Mouse (Mus musculus) forelimb bud, embryonic 11.5 days (tissue): ENCODE data around the gene Pex11b.
"Not testable (repeated sequence)": the region's sequence is repeated elsewhere in the genome, so short reads cannot be mapped to it uniquely, and the experiment has no call there.

Experiments
- DNase-seq: peaks from one replicate; pipeline ENCODE4 v3.0.0-alpha.2; 2012; ENCODE audit warnings: low read depth, low spot score

The Pex11b gene

DNA sequence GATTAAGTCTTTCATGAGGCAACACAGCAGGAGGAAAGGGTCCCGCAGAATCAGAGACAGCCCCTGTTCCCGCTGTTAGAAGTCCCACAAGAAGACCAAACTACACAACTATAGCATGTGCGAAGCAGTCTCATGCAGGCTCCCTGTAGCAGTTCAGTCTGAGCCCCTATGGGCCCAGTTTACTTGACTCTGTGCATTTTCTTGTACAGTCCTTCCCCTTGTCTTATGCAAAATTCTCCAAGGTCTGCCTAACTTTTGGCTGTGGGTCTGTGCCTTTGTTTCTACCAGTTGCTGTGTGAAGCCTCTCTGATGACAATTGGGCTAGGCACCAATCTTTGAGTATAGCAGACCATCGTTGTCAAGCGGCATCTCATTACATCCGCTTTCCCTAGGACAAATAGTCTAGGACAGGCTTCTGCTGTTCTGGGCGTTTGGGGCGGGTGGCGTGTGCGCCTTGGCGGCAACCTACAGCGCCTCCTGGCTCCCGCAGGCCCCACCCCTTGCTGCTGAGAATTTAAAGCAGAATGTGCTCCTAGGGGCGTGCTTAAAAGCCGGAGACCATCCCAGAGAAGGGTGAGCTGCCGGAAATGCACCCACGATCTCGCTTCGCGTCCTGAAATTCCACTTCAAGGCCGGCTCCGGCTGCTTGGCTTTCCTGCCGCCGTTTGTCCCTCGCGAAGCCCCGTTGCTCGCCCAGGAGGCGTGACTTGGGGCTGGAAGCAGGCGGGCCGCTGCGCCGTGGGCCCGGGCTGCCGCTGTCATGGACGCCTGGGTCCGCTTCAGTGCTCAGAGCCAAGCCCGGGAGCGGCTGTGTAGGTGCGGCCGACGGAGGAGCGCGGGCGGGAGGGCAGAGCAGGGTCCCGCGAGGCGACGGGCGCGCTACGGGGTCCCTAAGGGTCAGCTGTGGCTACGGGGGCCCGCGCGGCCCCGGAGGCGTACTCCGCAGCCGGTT, at the start of gene Pex11b, which contains the start of gene Gm42957:
Pex11b (plus strand) TSS at position 449 of the 952 bp plus-strand sequence.
Gm42957 (plus strand) TSS at position 547 of the 952 bp plus-strand sequence.
- peak; percentile 83 for DNase-seq

DNA sequence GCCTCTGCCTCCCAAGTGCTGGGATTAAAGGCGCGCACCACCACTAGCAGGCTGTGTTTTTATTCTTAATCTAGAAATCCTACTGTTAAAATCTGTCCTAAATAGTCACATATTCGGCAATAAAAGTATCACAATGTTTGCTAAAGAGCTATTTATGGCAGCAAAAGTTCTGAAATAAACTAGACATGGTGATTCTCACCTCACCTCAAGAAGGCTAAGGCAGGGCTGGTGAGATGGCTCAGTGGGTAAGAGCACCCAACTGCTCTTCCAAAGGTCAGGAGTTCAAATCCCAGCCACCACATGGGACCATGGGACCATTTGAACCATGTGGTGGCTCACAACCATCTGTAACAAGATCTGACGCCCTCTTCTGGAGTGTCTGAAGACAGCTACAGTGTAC, 44.5 kb upstream of the Pex11b start:
- DNase-seq: no peak

DNA sequence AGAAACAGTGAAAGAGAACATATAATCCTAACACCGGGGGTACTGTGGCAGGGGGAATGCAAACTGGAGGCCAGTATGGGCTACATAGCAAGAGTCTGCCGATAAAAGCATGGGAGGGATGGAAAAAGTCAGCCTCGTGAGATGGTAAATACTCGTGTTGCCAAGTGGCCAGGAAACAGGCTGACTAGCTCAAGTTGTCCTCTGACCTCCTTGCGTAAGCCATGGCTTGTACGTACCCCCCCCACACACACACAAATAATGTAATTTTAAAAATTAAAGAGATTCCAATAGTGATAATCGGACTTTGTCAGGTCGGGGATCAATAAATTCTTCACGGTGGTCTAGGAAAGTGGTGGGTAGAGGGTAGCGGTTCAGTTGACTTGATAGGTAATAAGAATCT, 41.8 kb upstream of the Pex11b start:
- DNase-seq: no peak

DNA sequence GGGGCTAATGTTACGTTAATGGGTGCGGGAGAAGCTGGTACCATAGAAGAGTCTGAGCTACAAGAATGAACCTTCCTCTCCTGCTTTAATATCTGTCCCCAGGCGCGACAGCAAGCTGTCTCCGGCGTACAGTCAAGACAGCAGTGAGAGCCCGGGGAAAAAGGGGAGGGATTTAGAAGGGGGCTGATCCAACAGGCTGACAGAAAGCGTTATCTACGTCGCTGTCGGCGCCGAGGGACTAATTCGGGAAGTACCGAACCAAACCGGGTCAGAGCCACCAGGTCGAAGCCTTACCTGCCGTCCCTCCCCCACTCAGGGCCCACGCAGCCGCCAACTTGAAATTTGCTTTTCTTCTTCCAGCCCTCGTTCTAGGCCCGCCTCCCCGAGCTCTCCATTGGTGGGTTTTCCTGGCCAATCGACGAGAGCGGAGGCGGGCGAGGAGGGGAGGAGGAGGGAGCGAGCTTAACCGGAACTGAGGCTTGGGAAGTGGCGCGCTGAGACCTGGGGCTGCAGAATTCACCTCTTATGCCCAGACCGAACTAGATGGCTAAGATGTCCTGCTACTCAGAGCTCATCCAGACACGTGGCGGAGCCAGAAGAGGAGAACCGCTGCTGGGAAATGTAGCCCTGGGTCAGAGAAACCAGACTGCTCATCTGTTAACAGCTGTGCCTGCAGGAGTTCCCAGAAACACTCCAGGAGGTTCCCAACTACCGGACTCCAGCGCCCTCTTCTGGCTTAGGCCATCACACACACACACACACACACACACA, 41.2 kb upstream of the Pex11b start, which contains the start of gene Polr3gl:
Polr3gl (minus strand) TSS at position 392 of the 771 bp plus-strand sequence.
- peak; percentile 88 for DNase-seq

DNA sequence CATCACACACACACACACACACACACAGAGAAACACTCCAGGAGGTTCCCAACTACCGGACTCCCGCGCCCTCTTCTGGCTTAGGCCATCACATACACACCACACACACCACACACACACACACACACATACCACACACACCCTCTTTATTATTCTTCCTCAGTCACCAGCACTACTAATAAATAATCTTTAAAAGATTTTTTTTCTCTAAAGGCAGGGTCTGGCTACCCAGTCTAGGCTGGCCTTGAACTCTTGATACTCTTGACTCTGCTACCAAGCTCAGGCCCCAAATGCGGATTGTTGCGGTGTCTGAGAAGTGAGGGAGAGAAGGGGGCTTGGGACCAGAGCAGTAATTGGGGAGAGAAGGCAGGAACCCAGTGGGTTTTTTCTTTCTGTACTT, 40.3 kb upstream of the Pex11b start:
- DNase-seq: no peak

DNA sequence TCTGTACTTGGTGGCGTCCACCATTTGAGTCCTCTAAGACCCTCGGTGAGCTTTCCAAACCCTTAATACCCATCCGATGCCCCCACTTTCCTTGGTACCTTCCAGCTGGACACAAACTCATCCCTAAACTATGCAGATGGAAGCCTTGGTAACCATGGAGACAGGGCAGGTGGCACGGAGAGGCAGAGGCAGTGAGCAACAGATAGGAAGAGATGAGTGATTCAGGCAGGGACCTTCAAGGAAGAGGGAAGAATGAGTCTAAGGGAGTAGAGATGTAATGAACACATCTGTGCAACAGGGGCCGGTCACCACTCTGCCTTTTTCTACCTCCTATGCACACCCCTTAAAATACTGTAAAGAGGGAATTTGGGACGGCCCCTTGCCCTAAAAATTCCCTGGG, 39.5 kb upstream of the Pex11b start:
- DNase-seq: no peak

DNA sequence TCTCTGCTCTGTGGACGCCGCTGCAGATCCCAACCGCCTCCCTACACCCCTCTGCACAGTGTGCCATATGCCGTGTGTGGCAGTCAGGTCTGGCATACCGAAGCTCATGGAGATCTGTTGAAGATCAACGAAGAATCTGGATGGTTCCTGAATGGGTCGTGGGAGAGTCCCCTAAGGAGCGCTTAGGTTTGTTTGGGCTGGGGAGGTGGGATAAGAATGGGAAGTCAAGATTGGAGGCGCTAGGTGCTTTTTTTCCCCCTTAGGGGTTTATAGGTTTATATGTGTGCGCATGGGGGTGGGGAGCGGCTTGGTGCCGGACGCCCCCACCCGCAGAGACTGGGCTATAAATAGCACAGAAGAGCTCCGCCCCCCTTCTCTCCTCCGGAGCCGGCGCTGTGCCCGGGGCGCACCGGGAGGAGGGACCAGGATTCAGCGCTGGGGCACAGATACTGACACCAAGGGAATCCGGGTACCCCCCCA, 38.9 kb upstream of the Pex11b start, which contains the start of gene Ankrd34a:
Ankrd34a (plus strand) TSS at position 409 of the 480 bp plus-strand sequence.
- DNase-seq: no peak

DNA sequence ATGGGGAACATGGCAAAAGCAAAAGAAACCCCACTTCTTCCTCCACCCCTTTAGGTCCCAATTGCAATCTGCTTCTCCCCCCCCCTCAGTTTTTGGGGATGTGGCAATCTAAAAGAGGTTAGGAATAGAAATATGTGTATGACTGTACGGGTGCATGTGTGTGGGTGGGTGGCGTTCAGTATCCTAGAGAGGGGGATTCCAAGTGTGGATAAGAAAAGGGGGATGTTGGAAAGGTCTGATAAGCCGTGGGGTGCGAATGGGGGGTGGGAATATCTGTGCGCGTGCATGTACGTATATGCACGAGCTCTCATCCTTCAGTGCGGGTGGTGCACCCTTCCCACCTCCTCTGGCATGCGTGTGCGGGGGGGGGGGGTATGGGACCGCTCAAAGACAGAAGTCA, 38.3 kb upstream of the Pex11b start:
- DNase-seq: no peak

DNA sequence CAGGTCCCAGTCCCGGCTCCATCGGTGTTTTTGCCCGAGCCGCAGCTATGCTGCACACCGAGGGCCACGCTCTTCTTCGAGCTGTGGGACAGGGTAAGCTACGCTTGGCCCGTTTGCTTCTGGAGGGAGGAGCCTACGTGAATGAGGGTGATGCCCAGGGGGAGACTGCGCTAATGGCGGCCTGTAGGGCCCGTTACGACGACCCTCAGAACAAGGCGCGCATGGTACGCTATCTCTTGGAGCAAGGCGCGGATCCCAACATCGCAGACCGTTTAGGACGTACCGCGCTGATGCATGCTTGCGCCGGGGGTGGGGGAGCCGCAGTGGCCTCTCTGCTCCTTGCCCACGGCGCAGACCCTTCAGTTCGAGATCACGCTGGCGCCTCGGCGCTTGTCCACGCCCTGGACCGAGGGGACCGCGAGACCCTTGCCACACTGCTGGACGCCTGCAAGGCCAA, 37.7 kb upstream of the Pex11b start:
- DNase-seq: no peak

DNA sequence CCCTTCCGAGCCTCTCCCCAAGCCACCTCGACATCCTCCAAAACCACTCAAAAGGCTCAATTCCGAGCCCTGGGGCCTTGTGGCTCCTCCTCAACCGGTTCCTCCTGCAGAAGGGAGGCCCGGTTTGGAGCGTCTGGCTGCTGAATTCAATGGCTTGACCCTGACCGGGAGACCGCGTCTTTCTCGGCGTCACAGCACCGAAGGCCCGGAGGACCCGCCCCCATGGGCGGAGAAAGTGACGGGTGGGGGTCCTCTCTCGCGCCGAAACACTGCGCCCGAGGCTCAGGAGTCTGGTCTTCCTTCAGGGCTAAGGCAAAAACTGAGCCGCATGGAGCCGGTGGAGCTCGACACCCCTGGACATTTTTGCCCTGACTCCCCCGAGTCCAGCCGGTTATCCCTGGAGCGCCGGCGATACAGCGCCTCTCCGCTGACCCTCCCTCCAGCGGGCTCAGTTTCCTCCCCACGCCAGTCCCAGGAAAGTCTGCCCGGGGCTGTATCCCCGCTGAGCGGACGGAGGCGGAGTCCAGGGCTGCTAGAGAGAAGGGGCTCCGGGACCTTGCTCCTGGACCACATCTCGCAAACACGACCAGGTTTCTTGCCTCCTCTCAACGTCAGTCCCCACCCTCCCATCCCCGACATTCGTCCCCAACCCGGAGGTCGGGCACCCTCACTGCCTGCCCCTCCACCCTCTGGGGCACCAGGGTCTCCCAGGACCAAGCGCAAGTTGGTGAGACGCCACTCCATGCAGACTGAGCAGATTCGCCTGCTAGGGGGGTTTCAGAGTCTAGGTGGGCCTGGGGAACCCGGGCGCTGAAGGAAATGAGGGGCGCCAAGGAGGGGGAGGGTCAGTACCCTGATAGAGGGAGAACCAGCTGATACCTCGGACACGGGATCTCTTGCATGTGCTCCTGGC, 36.8 kb upstream of the Pex11b start:
- DNase-seq: peak; percentile 61

DNA sequence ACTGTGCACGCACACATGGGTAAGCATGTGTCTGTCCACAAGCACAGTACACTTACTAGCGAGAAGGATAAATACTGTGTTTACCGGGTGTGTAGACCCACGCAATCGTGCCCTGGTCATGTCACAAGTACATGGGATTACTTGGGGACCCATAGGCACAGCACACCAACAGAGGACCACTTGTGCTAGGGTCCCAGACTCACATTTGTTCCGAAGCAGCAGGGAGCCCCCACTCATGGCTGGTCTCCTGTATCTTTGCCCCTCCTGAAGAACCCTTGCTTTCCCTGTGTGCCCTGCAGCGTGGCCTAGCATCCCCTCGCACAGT, 36.1 kb upstream of the Pex11b start:
- DNase-seq: no peak

DNA sequence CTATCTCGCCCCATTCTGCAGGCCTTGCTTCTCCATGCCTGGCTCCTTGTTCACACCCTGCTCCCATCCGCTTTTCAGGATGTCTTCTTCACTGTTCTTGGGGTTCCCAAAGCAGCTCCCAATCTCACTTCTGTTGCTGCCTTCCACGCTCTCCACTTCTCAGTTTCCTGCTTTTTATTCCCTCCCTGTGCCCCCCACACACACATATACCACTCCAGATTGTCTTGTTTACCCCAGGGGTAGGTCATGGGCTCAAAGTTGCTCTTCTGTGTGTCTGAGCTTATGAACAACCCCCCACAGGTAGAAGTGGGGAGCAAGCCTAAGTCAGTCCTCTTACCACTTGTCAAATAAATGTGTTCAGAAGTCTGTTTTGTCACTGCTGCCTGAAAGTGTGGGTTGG, 35.8 kb upstream of the Pex11b start:
- DNase-seq: no peak

DNA sequence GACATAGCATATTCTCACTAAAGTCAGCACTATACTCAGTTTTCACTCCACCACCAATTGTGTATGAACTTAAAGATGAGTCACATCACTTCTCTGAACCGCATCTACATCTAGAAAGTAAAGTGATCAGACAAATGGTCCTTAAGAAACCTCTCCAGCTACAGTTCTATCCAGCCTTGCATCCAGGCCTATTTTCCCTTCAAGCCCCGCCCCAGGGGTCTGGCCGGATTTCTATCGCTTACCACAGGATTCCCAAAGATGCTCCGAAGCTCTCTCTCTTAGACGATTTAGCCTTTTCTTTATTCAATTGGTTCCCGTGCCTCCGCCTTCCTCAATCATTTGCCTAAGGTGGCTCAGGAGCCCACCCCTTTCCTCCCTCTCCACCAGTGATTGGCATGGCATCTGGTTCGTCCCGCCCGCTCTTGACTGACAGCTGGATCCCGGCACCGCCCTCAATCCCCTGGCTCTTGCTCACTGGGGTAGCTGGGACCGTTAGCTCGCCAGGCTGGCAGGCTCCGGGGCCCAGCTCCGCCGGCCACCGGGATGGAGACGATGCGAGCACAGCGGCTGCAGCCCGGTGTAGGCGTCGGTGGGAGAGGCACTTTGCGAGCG, 34.4 kb upstream of the Pex11b start, which contains the start of gene Lix1l:
Lix1l (plus strand) TSS at position 511 of the 612 bp plus-strand sequence.
- DNase-seq: peak; percentile 94

DNA sequence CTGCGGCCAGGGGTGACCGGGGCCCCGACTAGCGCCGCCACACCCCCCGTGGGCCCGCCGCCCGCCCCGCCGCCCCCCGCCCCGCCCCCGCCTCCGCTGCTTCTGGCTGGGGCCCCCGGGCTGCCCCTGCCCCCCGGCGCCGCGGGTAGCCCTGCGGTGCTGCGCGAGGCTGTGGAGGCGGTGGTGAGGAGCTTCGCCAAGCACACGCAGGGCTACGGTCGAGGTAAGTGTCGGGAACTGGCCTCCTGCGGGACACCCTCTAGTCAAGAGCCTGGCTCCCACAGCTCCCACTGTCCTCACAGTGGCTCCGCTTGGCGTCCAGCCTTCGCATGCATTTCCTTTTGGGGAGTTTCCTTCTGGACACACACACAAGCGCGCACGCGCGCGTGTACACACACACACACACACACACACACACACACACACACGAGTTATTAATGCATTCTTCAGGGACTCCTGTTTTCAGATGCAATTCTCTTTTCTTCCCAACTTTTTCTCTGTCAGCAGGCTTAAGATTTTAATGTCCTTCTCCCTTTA, 33.9 kb upstream of the Pex11b start:
- DNase-seq: peak; percentile 46

DNA sequence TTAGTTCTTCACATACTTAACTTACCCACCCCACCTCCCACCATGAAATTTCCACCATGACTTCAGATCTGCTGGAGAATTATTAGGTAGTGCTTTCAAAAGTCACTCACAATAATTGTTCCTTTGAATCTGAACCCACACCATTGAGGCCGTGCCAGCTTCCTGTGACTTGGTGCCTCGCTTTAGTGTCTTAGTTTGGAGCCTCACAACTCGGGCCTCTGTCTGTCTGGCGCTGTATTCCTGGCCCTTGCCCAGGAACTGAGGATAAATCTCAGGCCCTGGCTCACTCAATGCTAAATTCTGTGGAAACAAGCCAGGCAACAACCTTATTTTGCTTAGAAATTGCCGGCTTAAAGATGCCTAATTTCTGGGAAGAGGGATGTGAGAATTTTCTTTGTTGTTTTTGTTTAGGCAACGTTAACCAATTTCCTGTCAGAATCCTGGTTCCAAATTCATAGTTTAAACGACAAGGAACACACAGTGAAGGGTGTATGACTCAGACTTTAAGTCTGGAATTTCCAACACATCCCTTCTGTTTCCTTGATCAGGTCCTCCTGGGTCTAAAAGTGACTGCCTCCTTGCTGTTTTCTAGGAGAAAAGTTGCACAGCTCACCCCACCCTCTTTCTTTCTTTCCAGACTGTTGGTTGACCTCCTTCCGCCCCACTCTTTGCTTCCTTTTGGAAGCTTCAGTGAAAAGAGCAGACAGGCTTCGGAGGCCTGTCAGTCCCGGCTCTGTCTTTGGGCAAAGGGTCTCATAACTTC, 33.1 kb upstream of the Pex11b start:
- DNase-seq: no peak

DNA sequence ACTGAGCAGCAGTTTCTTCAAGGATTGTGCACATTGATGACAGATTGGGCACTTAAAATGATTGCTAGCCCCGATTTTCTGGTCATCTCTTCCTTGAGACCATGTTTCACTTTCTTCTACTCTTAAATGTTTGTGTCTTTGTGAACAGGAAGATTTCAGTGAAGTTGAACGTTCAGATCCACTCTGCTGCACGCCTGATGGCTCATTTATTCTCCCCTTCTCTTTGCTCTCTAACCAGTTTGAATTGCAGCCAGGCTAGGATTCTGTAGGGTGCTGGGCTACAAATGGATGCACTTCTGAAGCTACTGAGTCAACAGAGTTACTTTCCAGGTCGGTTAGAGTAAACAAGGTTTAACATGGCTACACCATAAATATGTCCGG, 32.5 kb upstream of the Pex11b start:
- no peak for DNase-seq

DNA sequence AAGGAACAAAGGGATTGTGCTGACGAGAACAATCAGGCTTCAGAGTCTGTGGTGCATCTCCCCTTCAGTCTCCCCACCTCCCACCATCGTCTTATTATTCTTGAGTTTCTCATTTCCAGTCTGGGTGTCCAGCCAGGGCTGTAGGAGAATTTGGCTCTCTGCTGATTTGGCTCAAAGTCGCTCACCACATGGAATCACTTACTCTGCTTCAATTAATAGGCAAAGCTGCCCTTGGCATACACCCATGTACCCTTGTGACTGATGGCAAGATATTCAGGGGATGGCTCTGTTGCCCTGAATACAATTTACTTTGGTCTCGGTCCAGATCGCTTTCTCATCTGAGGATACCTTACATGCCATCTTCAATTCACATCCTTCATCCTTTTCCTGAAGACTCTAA, 31.9 kb upstream of the Pex11b start:
- DNase-seq: no peak

DNA sequence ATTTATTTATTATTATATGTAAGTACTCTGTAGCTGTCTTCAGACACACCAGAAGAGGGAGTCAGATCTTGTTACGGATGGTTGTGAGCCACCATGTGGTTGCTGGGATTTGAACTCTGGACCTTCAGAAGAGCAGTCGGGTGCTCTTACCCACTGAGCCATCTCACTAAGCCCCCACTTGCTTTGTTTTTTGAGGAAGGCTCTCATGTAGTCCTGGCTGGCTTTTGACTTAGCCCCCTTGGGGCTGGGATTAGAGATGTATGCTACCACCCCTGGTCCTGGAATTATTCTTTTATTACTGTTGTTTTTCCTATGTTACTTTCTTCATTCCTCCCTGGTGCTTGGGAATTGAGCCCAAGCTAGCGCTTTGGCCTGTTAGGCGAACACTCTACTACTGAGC, 29.2 kb upstream of the Pex11b start:
- not testable (repeated sequence) for DNase-seq

DNA sequence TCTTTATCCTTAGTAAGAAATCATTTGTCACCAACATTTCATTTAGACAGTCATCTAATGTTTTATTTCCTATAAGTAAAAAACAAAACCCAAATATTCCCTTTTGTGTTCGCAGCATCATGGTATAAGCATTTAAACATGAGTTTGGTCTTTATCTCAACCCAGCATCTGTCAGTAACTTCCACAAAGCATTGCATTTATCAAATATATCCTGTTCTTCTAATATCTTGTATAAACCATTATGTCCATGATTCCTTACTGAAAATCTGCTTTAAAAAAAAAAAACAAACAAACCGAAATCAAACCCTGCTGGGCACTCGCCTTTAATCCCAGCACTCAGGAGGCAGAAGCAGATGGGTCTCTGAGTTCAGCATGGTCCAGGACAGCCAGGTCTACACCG, 28.6 kb upstream of the Pex11b start:
- no peak for DNase-seq

DNA sequence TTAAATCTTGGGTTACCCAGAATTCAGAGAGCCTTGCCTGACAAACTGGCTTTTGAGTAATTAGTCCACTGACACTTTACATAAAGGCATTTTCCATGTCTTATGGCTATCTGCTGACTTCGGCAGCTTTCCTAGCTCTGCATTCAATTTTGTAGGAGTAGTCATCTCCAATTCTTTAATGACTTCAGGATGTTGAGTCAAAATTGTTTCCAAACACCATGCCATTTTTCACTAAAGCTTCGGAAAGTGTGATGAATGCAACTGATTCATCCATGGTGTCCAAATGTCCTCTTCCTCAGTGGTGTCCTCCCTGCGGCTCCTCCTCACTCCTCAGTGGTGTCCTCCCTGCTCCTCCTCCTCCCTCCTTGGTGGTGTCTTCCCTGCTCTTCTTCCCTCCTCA, 17.2 kb upstream of the Pex11b start:
- no peak for DNase-seq
